Mouse (Mus musculus): ENCODE data around the gene Aldh3a2. TPM values are rescaled to one million over a fixed set of nuclear protein-coding genes. Genes with fewer than 3 reads are reported as not detected.

Gene Aldh3a2
- polyA plus RNA-seq, 1 experiment from 2014 or later, result 47.8 TPM

DNA sequence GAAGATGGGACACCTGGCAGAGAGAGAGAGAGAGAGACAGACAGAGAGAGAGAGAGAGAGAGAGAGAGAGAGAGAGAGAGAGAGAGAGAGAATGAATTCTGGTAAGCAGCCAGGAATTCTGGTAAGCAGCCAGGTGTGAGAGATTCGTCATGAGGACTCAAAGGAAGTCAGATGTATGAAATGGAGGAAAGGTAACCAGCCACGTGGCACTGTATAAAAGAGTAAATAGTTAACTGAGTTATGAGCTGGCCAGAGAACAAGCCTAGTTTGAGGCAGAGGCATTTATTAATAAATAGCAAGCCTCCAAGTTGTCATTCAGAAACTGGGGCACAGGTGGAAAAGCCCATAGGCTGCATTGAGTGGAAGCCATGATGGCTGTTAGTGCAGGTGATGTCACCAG is 30.6 kb upstream of the Aldh3a2 start:
- Histone ChIP-seq H3K27me3 (ENCODE audit: control insufficient read depth, insufficient read depth, low read depth, low read length) (no peaks in the 10 kb centered on the region), H3K36me3 (ENCODE audit: control insufficient read depth, insufficient read depth, low read length) (no peaks in the 10 kb centered on the region), H3K4me2 (ENCODE audit: low read depth, low read length) (no peak overlapping the region), H3K9ac (ENCODE audit: low read length) (no peak overlapping the region), H3K4me1 (replicated peaks; ENCODE audit: control insufficient read depth, insufficient read depth, low read length) (peaks cover 10% of the 10 kb centered on the region), H3K4me3 (ENCODE audit: low read length) (no peak overlapping the region), H3K9me3 (ENCODE audit: control insufficient read depth, low read length) (peaks cover 4% of the 10 kb centered on the region; the same call in 1 of the 2 replicates), H3K27ac (ENCODE audit: low read length) (no peak overlapping the region)
- ATAC-seq (ENCODE audit: low read depth), result no peak
- WGBS, result 44% methylated on average over 2 of the region's 2 CpGs

- H3K4me3 ChIP-seq (ENCODE audit: low read length), result no peak overlapping the region
- H3K27me3 ChIP-seq (ENCODE audit: control insufficient read depth, insufficient read depth, low read depth, low read length), result no peaks in the 10 kb centered on the region
- H3K36me3 ChIP-seq (ENCODE audit: control insufficient read depth, insufficient read depth, low read length), result no peaks in the 10 kb centered on the region
- H3K9me3 ChIP-seq (ENCODE audit: control insufficient read depth, low read length), result peaks cover 4% of the 10 kb centered on the region; the same call in 1 of the 2 replicates
- 82% methylated on average over 2 of the region's 2 CpGs for WGBS
- no peak overlapping the region for H3K9ac ChIP-seq (ENCODE audit: low read length)
- no peak overlapping the region for H3K27ac ChIP-seq (ENCODE audit: low read length)
- no peak overlapping the region for H3K4me2 ChIP-seq (ENCODE audit: low read depth, low read length)
- H3K4me1 ChIP-seq (replicated peaks; ENCODE audit: control insufficient read depth, insufficient read depth, low read length), result peaks cover 10% of the 10 kb centered on the region
- no peak for ATAC-seq (ENCODE audit: low read depth)
These were observed 30.1 kb upstream of the Aldh3a2 start for GRCm38 (mm10) chr11:61297326-61297725.

DNA sequence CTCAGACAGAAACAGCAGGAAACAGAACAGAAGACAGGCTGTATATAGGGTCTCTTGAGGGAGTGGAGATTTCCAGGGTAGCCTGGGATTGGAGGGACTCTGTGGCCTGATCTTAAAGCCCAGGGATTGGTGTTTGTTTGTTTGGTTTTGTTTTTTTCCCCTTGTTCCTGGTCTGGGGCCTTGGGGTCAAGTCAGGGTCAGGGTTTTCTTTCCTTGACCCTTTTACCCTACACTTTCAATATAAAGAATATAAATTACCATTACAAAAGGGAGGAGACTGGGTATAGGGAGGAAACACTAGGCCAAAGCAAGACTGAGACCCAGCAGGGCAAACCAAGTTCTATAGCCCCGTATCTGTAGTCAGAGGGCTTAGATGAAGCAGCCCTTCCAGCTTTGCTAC is 29.3 kb upstream of the Aldh3a2 start:
- WGBS, result 75% methylated on average over 1 of the region's 1 CpGs
- Histone ChIP-seq H3K9me3 (ENCODE audit: control insufficient read depth, low read length) (peaks cover 4% of the 10 kb centered on the region; the same call in 1 of the 2 replicates), H3K4me3 (ENCODE audit: low read length) (no peak overlapping the region), H3K27me3 (ENCODE audit: control insufficient read depth, insufficient read depth, low read depth, low read length) (no peaks in the 10 kb centered on the region), H3K4me1 (replicated peaks; ENCODE audit: control insufficient read depth, insufficient read depth, low read length) (peaks cover 10% of the 10 kb centered on the region), H3K4me2 (ENCODE audit: low read depth, low read length) (no peak overlapping the region), H3K9ac (ENCODE audit: low read length) (no peak overlapping the region), H3K36me3 (ENCODE audit: control insufficient read depth, insufficient read depth, low read length) (no peaks in the 10 kb centered on the region), H3K27ac (ENCODE audit: low read length) (no peak overlapping the region)
- ATAC-seq (ENCODE audit: low read depth), result no peak

GRCm38 (mm10) chr11:61295556-61295955 is 28.3 kb upstream of the Aldh3a2 start:
- H3K9ac ChIP-seq (ENCODE audit: low read length), result no peak overlapping the region
- H3K4me2 ChIP-seq (ENCODE audit: low read depth, low read length), result no peak overlapping the region
- H3K27me3 ChIP-seq (ENCODE audit: control insufficient read depth, insufficient read depth, low read depth, low read length), result no peaks in the 10 kb centered on the region
- no peak overlapping the region for H3K4me3 ChIP-seq (ENCODE audit: low read length)
- H3K36me3 ChIP-seq (ENCODE audit: control insufficient read depth, insufficient read depth, low read length), result no peaks in the 10 kb centered on the region
- WGBS, result 89% methylated on average over 2 of the region's 2 CpGs
- ATAC-seq (ENCODE audit: low read depth), result no peak
- H3K4me1 ChIP-seq (replicated peaks; ENCODE audit: control insufficient read depth, insufficient read depth, low read length), result peaks cover 4% of the 10 kb centered on the region
- H3K9me3 ChIP-seq (ENCODE audit: control insufficient read depth, low read length), result peaks cover 4% of the 10 kb centered on the region; the same call in 1 of the 2 replicates
- no peak overlapping the region for H3K27ac ChIP-seq (ENCODE audit: low read length)

GRCm38 (mm10) chr11:61294431-61294830 is 27.2 kb upstream of the Aldh3a2 start:
- H3K4me2 ChIP-seq (ENCODE audit: low read depth, low read length), result no peak overlapping the region
- H3K4me1 ChIP-seq (replicated peaks; ENCODE audit: control insufficient read depth, insufficient read depth, low read length), result no peaks in the 10 kb centered on the region
- H3K27me3 ChIP-seq (ENCODE audit: control insufficient read depth, insufficient read depth, low read depth, low read length), result no peaks in the 10 kb centered on the region
- H3K9me3 ChIP-seq (ENCODE audit: control insufficient read depth, low read length), result peaks cover 4% of the 10 kb centered on the region; the same call in 1 of the 2 replicates
- no peak overlapping the region for H3K4me3 ChIP-seq (ENCODE audit: low read length)
- ATAC-seq (ENCODE audit: low read depth), result peak; percentile 66; the same call in 1 of the 2 replicates
- no peaks in the 10 kb centered on the region for H3K36me3 ChIP-seq (ENCODE audit: control insufficient read depth, insufficient read depth, low read length)
- H3K9ac ChIP-seq (ENCODE audit: low read length), result no peak overlapping the region
- WGBS, result 23% methylated on average over 3 of the region's 3 CpGs
- peak overlapping the region; percentile 67 for H3K27ac ChIP-seq (ENCODE audit: low read length)

GRCm38 (mm10) chr11:61293251-61293650 is 26.0 kb upstream of the Aldh3a2 start:
- WGBS, result 80% methylated on average over 2 of the region's 2 CpGs

GRCm38 (mm10) chr11:61284323-61284722 is 17.1 kb upstream of the Aldh3a2 start:
- 63% methylated on average over 6 of the region's 6 CpGs for WGBS
- Histone ChIP-seq H3K27me3 (ENCODE audit: control insufficient read depth, insufficient read depth, low read depth, low read length) (no peaks in the 10 kb centered on the region), H3K9ac (ENCODE audit: low read length) (no peak overlapping the region), H3K27ac (ENCODE audit: low read length) (no peak overlapping the region), H3K4me3 (ENCODE audit: low read length) (no peak overlapping the region), H3K4me1 (replicated peaks; ENCODE audit: control insufficient read depth, insufficient read depth, low read length) (no peaks in the 10 kb centered on the region), H3K36me3 (ENCODE audit: control insufficient read depth, insufficient read depth, low read length) (no peaks in the 10 kb centered on the region), H3K9me3 (ENCODE audit: control insufficient read depth, low read length) (no peaks in the 10 kb centered on the region), H3K4me2 (ENCODE audit: low read depth, low read length) (no peak overlapping the region)
- ATAC-seq (ENCODE audit: low read depth), result no peak

More at GRCm38 (mm10) chr11:61293251-61293650, 26.0 kb upstream of the Aldh3a2 start:
- Histone ChIP-seq H3K9ac (ENCODE audit: low read length) (no peak overlapping the region), H3K27me3 (ENCODE audit: control insufficient read depth, insufficient read depth, low read depth, low read length) (no peaks in the 10 kb centered on the region), H3K4me1 (replicated peaks; ENCODE audit: control insufficient read depth, insufficient read depth, low read length) (no peaks in the 10 kb centered on the region), H3K27ac (ENCODE audit: low read length) (no peak overlapping the region), H3K9me3 (ENCODE audit: control insufficient read depth, low read length) (peaks cover 4% of the 10 kb centered on the region; the same call in 1 of the 2 replicates), H3K4me3 (ENCODE audit: low read length) (no peak overlapping the region), H3K36me3 (ENCODE audit: control insufficient read depth, insufficient read depth, low read length) (no peaks in the 10 kb centered on the region), H3K4me2 (ENCODE audit: low read depth, low read length) (no peak overlapping the region)
- ATAC-seq (ENCODE audit: low read depth), result no peak

DNA sequence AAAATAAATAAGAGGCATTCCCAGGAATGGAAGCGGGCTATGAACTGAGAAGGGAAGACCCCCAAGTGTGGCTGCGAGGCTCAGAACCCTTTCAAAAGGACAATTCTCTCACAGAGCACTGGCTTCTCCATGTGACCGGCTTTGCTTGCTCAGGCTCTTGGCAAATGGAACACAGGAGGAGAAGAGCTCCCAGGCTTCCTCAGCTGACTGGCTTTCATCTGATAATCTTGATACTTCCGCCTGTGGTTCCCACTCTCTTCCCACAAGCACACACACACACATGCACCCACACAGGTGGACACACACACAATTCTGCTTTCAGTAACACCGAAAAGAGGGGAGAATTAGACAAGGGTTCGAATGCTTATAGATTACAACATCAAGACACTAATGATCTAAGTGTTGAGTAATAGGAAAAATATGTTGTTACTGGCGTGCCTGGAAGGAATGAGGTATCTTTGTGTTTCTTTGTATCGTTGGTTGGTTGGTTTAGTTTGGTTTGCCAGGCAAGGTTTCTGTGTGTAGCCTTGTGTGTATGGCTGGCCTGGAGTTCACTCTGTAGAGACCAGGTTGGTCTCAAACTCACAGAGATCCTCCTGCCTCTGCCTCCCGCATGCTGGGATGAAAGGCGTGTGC is 16.3 kb upstream of the Aldh3a2 start:
- Histone ChIP-seq H3K27me3 (ENCODE audit: control insufficient read depth, insufficient read depth, low read depth, low read length) (no peaks in the 10 kb centered on the region), H3K4me1 (replicated peaks; ENCODE audit: control insufficient read depth, insufficient read depth, low read length) (no peaks in the 10 kb centered on the region), H3K4me2 (ENCODE audit: low read depth, low read length) (no peak overlapping the region), H3K36me3 (ENCODE audit: control insufficient read depth, insufficient read depth, low read length) (no peaks in the 10 kb centered on the region), H3K9ac (ENCODE audit: low read length) (no peak overlapping the region), H3K4me3 (ENCODE audit: low read length) (no peak overlapping the region), H3K27ac (ENCODE audit: low read length) (no peak overlapping the region), H3K9me3 (ENCODE audit: control insufficient read depth, low read length) (no peaks in the 10 kb centered on the region)
- 72% methylated on average over 10 of the region's 10 CpGs for WGBS
- ATAC-seq (ENCODE audit: low read depth), result no peak

DNA sequence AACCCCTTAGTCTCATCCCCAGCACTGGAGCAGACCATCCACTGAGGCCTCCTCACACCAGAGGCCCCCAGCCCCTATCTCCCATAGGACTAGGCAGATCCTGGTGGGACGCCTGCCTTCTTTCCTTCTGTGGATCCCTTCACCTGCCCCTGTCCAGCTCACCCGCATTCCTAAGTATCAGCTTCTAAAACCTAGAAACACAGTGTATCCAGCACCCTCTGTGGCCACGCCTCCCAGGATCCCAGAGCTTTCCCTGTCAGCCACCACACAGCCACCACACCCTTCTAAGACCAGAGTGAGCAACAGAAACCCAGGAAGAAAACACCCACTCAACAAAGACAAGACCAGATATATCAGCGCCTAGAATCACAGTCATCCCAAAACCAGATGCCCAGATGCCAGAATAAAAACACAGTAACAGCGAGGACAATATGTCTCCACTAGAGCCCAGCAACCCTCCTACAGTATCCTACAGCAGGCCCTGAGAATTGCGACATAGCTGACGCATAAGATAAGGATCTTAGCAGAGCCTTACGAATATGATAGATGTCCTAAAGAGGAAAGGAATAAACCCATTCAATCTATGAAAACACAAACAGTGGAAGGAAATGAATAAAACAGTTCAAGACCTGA is 11.3 kb upstream of the Aldh3a2 start:
- 66% methylated on average over 8 of the region's 8 CpGs for WGBS
- no peaks in the 10 kb centered on the region for H3K36me3 ChIP-seq (ENCODE audit: control insufficient read depth, insufficient read depth, low read length)
- H3K9me3 ChIP-seq (ENCODE audit: control insufficient read depth, low read length), result no peaks in the 10 kb centered on the region
- no peak overlapping the region for H3K9ac ChIP-seq (ENCODE audit: low read length)
- H3K4me3 ChIP-seq (ENCODE audit: low read length), result no peak overlapping the region
- no peaks in the 10 kb centered on the region for H3K27me3 ChIP-seq (ENCODE audit: control insufficient read depth, insufficient read depth, low read depth, low read length)
- no peak overlapping the region for H3K4me2 ChIP-seq (ENCODE audit: low read depth, low read length)
- H3K27ac ChIP-seq (ENCODE audit: low read length), result no peak overlapping the region
- peak; percentile 17; the same call in 1 of the 2 replicates for ATAC-seq (ENCODE audit: low read depth)
- no peaks in the 10 kb centered on the region for H3K4me1 ChIP-seq (replicated peaks; ENCODE audit: control insufficient read depth, insufficient read depth, low read length)
